Mouse (Mus musculus): ENCODE results near the gene Dnase1l3.
A peak's percentile ranks its signal among the peaks of the same experiment; 100 is the strongest.

Dnase1l3 gene

GRCm38 (mm10) chr14:7994271-7994767, at the start of gene Dnase1l3:
Gene Dnase1l3, minus strand, starts transcription at chr14:7994573.
- no peak for TF ChIP-seq GATA4 (IDR thresholded peaks at IDR 0.05; ENCODE audit: insufficient replicate concordance, low read length)

- no peak for TF ChIP-seq GATA4 (IDR thresholded peaks at IDR 0.05; ENCODE audit: insufficient replicate concordance, low read length)
These were observed 48.2 kb upstream of the Dnase1l3 start for GRCm38 (mm10) chr14:8042577-8042976.

- no peak for TF ChIP-seq GATA4 (IDR thresholded peaks at IDR 0.05; ENCODE audit: insufficient replicate concordance, low read length)
These were observed 47.7 kb upstream of the Dnase1l3 start for GRCm38 (mm10) chr14:8042120-8042519.

- TF ChIP-seq GATA4 (IDR thresholded peaks at IDR 0.05; ENCODE audit: insufficient replicate concordance, low read length), result no peak
These were observed 46.7 kb upstream of the Dnase1l3 start for GRCm38 (mm10) chr14:8040911-8041678.

GRCm38 (mm10) chr14:8040179-8040578, 45.8 kb upstream of the Dnase1l3 start:
- TF ChIP-seq GATA4 (IDR thresholded peaks at IDR 0.05; ENCODE audit: insufficient replicate concordance, low read length), result no peak

- no peak for TF ChIP-seq GATA4 (IDR thresholded peaks at IDR 0.05; ENCODE audit: insufficient replicate concordance, low read length)
These were observed 44.5 kb upstream of the Dnase1l3 start for GRCm38 (mm10) chr14:8038791-8039448.

GRCm38 (mm10) chr14:8038150-8038549, 43.8 kb upstream of the Dnase1l3 start:
- TF ChIP-seq GATA4 (IDR thresholded peaks at IDR 0.05; ENCODE audit: insufficient replicate concordance, low read length), result no peak

- no peak for TF ChIP-seq GATA4 (IDR thresholded peaks at IDR 0.05; ENCODE audit: insufficient replicate concordance, low read length)
These were observed 42.0 kb upstream of the Dnase1l3 start for GRCm38 (mm10) chr14:8036406-8036805.

GRCm38 (mm10) chr14:8035951-8036350, 41.6 kb upstream of the Dnase1l3 start:
- TF ChIP-seq GATA4 (IDR thresholded peaks at IDR 0.05; ENCODE audit: insufficient replicate concordance, low read length), result peak; percentile 16; the same call in 1 of the 2 replicates

- no peak for TF ChIP-seq GATA4 (IDR thresholded peaks at IDR 0.05; ENCODE audit: insufficient replicate concordance, low read length)
These were observed 40.2 kb upstream of the Dnase1l3 start for GRCm38 (mm10) chr14:8034561-8034960.

- peak; percentile 52; the same call in 1 of the 2 replicates for TF ChIP-seq GATA4 (IDR thresholded peaks at IDR 0.05; ENCODE audit: insufficient replicate concordance, low read length)
These were observed 37.9 kb upstream of the Dnase1l3 start for GRCm38 (mm10) chr14:8032087-8032944.

- TF ChIP-seq GATA4 (IDR thresholded peaks at IDR 0.05; ENCODE audit: insufficient replicate concordance, low read length), result no peak
These were observed 36.2 kb upstream of the Dnase1l3 start for GRCm38 (mm10) chr14:8030535-8030934.

GRCm38 (mm10) chr14:8029752-8030151, 35.4 kb upstream of the Dnase1l3 start:
- no peak for TF ChIP-seq GATA4 (IDR thresholded peaks at IDR 0.05; ENCODE audit: insufficient replicate concordance, low read length)

GRCm38 (mm10) chr14:8028086-8028485, 33.7 kb upstream of the Dnase1l3 start:
- TF ChIP-seq GATA4 (IDR thresholded peaks at IDR 0.05; ENCODE audit: insufficient replicate concordance, low read length), result peak; percentile 29; the same call in 1 of the 2 replicates

Data from liver, adult (tissue).